Mouse (Mus musculus) kidney, postnatal 4 days (tissue): Measurements from ENCODE around the gene Ctsa.
A peak's percentile ranks its signal among the peaks of the same experiment; 100 is the strongest.
"Not testable (repeated sequence)": the region's sequence is repeated elsewhere in the genome, so short reads cannot be mapped to it uniquely, and the experiment has no call there.

Experiments used
- DNase-seq, 2 experiments: peaks; one replicate each; pipeline ENCODE4 v3.0.0; 2021; ENCODE audit warnings: mixed read lengths in 2 of 2

Ctsa gene

GRCm38 (mm10) chr2:164805332-164805718, 27.3 kb upstream of the Ctsa start:
- DNase-seq, result no peak

GRCm38 (mm10) chr2:164806614-164807013, 26.1 kb upstream of the Ctsa start:
- no peak for DNase-seq

GRCm38 (mm10) chr2:164813557-164813956, 19.1 kb upstream of the Ctsa start:
- DNase-seq, result no peak

- no peak for DNase-seq
These were observed 17.3 kb upstream of the Ctsa start for GRCm38 (mm10) chr2:164815348-164815747.

- DNase-seq, result no peak
These were observed 16.9 kb upstream of the Ctsa start for GRCm38 (mm10) chr2:164815821-164816220.

- DNase-seq, result no peak
These were observed 15.5 kb upstream of the Ctsa start for GRCm38 (mm10) chr2:164817206-164817605.

GRCm38 (mm10) chr2:164817703-164818102, 15.0 kb upstream of the Ctsa start:
- DNase-seq, result peak in 1 of 2 experiments; percentile 38

- no peak for DNase-seq
These were observed 11.6 kb upstream of the Ctsa start for GRCm38 (mm10) chr2:164821060-164821459.

- DNase-seq, result peak; percentile 100
These were observed 10.0 kb upstream of the Ctsa start, which contains the start of gene Zswim1 for GRCm38 (mm10) chr2:164822636-164823165. TSS of gene Zswim1 (plus strand) at chr2:164822686.

- peak in 1 of 2 experiments; percentile 31 for DNase-seq
These were observed 9.5 kb upstream of the Ctsa start for GRCm38 (mm10) chr2:164823181-164823585.

- DNase-seq, result no peak
These were observed 8.7 kb upstream of the Ctsa start for GRCm38 (mm10) chr2:164823969-164824368.

GRCm38 (mm10) chr2:164825521-164825920, 7.2 kb upstream of the Ctsa start:
- DNase-seq, result no peak

- DNase-seq, result no peak
These were observed 5.4 kb upstream of the Ctsa start for GRCm38 (mm10) chr2:164827146-164827850.

- DNase-seq, result no peak
These were observed 4.2 kb upstream of the Ctsa start, which contains the start of gene Spata25 for GRCm38 (mm10) chr2:164828437-164828836. TSS of gene Spata25 (minus strand) at chr2:164828537.

- no peak for DNase-seq
These were observed 3.6 kb upstream of the Ctsa start for GRCm38 (mm10) chr2:164829090-164829489.

- DNase-seq, result peak in 1 of 2 experiments; percentile 32
These were observed 1.6 kb upstream of the Ctsa start for GRCm38 (mm10) chr2:164831029-164831428.

- DNase-seq, result no peak
These were observed 483 bp upstream of the Ctsa start for GRCm38 (mm10) chr2:164832032-164832747.

- DNase-seq, result peak; percentile 95 to 97
These were observed 764 bp downstream of the Ctsa start, which contains the start of gene Neurl2 for GRCm38 (mm10) chr2:164833314-164833959. TSS of gene Neurl2 (minus strand) at chr2:164833456.

GRCm38 (mm10) chr2:164834531-164834930, 1.9 kb downstream of the Ctsa start:
- DNase-seq, result peak; percentile 31 to 43

- no peak for DNase-seq
These were observed 2.5 kb downstream of the Ctsa start for GRCm38 (mm10) chr2:164835164-164835563.

- DNase-seq, result peak; percentile 51 to 52
These were observed 13.1 kb downstream of the Ctsa start for GRCm38 (mm10) chr2:164845782-164846181.

- DNase-seq, result no peak
These were observed 17.4 kb downstream of the Ctsa start for GRCm38 (mm10) chr2:164850061-164850460.

- not testable (repeated sequence) for DNase-seq
These were observed 22.9 kb downstream of the Ctsa start for GRCm38 (mm10) chr2:164855572-164855971.
